Mouse (Mus musculus) myocyte (in vitro differentiated cells): ENCODE measurements at regions not wholly inside any gene's neighbourhood (a gene's known extent, or its start where the extent isn't known, plus 50 kb on each side); places are given as distances from the start of the nearest gene placed in this dataset.

Experiments
- H3K27me3 ChIP-seq: one replicate; pipeline ENCODE4 v1.6.1; 2011; ENCODE audit not compliant: control insufficient read depth, insufficient read depth, insufficient read length
- H3K36me3 ChIP-seq: one replicate; pipeline ENCODE4 v1.6.1; 2011; ENCODE audit not compliant: control insufficient read depth, insufficient read depth
- H3K4me2 ChIP-seq: one replicate; pipeline ENCODE4 v1.6.1; 2011; ENCODE audit warnings: low read depth, control low read depth
- H3K4me3 ChIP-seq: one replicate; pipeline ENCODE4 v1.5.1; 2011; ENCODE audit warnings: mild to moderate bottlenecking, control low read depth, moderate library complexity
- H3K79me2 ChIP-seq: one replicate; pipeline ENCODE4 v1.6.1; 2011; ENCODE audit not compliant: control insufficient read depth, insufficient read depth
- H3ac ChIP-seq: one replicate; pipeline ENCODE4 v1.6.1; 2011; ENCODE audit not compliant: control insufficient read depth, insufficient read length
- CEBPB ChIP-seq: IDR thresholded peaks from 2 replicates; pipeline ENCODE4 v1.6.1; 2011; ENCODE audit warnings: mild to moderate bottlenecking, moderate library complexity; ENCODE audit not compliant: poor library complexity, insufficient read depth, severe bottlenecking
- E2F4 ChIP-seq: IDR thresholded peaks from one replicate; pipeline ENCODE4 v1.6.1; 2011; ENCODE audit warnings: mild to moderate bottlenecking, control low read depth, moderate library complexity; ENCODE audit not compliant: insufficient read depth
- MAX ChIP-seq: IDR thresholded peaks from one replicate; pipeline ENCODE4 v1.6.1; 2011; ENCODE audit warnings: low read depth, mild to moderate bottlenecking, control low read depth
- MYOD1 ChIP-seq, 3 experiments: IDR thresholded peaks; one replicate each; pipeline ENCODE4 v1.6.1; 2011; ENCODE audit warnings: control low read depth in 2 of 3, low read depth in 2 of 3, mild to moderate bottlenecking in 2 of 3, moderate library complexity in 1 of 3; ENCODE audit not compliant: insufficient read length in 2 of 3, control insufficient read depth in 1 of 3
- MYOG ChIP-seq, 3 experiments: IDR thresholded peaks; one replicate each; pipeline ENCODE4 v1.6.1; 2011; ENCODE audit warnings: control low read depth in 2 of 3, low read depth in 2 of 3, mild to moderate bottlenecking in 2 of 3; ENCODE audit not compliant: insufficient read length in 2 of 3, control insufficient read depth in 1 of 3, insufficient read depth in 1 of 3
- POLR2A ChIP-seq: IDR thresholded peaks from one replicate; pipeline ENCODE4 v1.6.1; 2011; ENCODE audit warnings: low read depth, mild to moderate bottlenecking, control low read depth, moderate library complexity; ENCODE audit not compliant: insufficient read length
- POLR2AphosphoS2 ChIP-seq: IDR thresholded peaks from one replicate; pipeline ENCODE4 v1.6.1; 2011; ENCODE audit warnings: low read depth, control low read depth; ENCODE audit not compliant: insufficient read length
- REST ChIP-seq: IDR thresholded peaks from one replicate; pipeline ENCODE4 v1.6.1; 2011; ENCODE audit warnings: mild to moderate bottlenecking, control low read depth, moderate library complexity; ENCODE audit not compliant: insufficient read depth, insufficient read length
- SRF ChIP-seq: IDR thresholded peaks from one replicate; pipeline ENCODE4 v1.6.1; 2011; ENCODE audit warnings: low read depth; ENCODE audit not compliant: control insufficient read depth, insufficient read length
- TCF12 ChIP-seq: IDR thresholded peaks from one replicate; pipeline ENCODE4 v1.6.1; 2011; ENCODE audit warnings: mild to moderate bottlenecking, control low read depth; ENCODE audit not compliant: poor library complexity, insufficient read depth, severe bottlenecking
- TCF3 ChIP-seq: IDR thresholded peaks from one replicate; pipeline ENCODE4 v1.6.1; 2011; ENCODE audit warnings: low read depth, control low read depth; ENCODE audit not compliant: insufficient read length
- USF1 ChIP-seq: IDR thresholded peaks from one replicate; pipeline ENCODE4 v1.6.1; 2011; ENCODE audit warnings: low read depth, mild to moderate bottlenecking, control low read depth, moderate library complexity

DNA sequence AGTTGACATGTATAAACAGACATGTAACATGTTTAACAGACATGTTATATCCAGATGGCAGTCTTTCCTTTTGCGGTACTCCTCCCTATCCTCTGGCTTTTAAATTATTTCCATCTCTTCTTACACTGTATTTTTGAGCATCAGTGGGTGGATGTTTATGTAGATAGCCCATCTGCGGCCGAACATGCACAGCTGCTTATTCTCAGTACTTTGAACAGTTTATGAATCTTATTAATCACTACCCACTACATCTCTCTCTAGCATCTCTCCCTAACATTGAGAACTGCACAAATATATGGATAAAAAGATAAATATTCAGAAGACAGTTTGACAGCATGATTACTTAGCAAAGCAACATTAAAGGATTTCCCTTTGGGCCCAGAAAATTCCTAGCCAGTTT is 212.8 kb upstream of the Dnajc24 start:
- Histone ChIP-seq H3K4me2 (no peak overlapping the region), H3ac (no peak overlapping the region), H3K27me3 (no peaks in the 10 kb centered on the region), H3K4me3 (no peak overlapping the region), H3K79me2 (no peaks in the 10 kb centered on the region), H3K36me3 (no peaks in the 10 kb centered on the region)
- no peak for TF ChIP-seq REST
- TF ChIP-seq USF1, result no peak
- TF ChIP-seq SRF, result no peak
- TF ChIP-seq TCF3, result no peak
- TF ChIP-seq E2F4, result no peak
- no peak for TF ChIP-seq CEBPB
- no peak for TF ChIP-seq MAX
- TF ChIP-seq POLR2A, result no peak
- TF ChIP-seq MYOG (IDR thresholded peaks at IDR 0.05; ENCODE audit: control insufficient read depth in 1 of 3, insufficient read depth in 1 of 3, insufficient read length in 2 of 3, low read depth in 2 of 3), result no peak
- TF ChIP-seq TCF12, result no peak
- no peak for TF ChIP-seq MYOD1 (IDR thresholded peaks at IDR 0.05; ENCODE audit: control insufficient read depth in 1 of 3, insufficient read length in 2 of 3, low read depth in 2 of 3)
- TF ChIP-seq POLR2AphosphoS2, result no peak

DNA sequence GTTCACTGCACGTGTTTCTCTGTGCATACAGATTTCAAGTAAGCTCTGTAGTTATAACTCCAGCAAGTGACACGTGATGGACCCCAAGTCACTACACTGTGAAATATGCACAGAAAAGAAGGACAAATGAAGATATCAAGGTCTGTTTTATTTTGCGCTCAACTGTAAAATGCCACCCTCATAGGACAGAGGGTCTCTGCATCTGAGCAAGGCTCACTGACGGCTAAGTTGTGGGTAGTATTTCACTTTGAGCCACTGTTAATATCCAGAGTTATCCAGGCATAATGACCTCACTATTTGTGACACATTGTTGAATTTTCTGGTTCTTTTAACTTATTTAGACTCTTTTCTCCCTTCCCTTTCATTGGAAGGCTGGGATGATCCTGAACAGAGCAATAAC is 210.4 kb upstream of the Dnajc24 start:
- H3K36me3 ChIP-seq, result no peaks in the 10 kb centered on the region
- no peaks in the 10 kb centered on the region for H3K27me3 ChIP-seq
- H3K79me2 ChIP-seq, result no peaks in the 10 kb centered on the region
- TF ChIP-seq CEBPB (no peak), TCF12 (no peak), MYOD1 (IDR thresholded peaks at IDR 0.05; ENCODE audit: control insufficient read depth in 1 of 3, insufficient read length in 2 of 3, low read depth in 2 of 3) (no peak)
- no peak overlapping the region for H3K4me3 ChIP-seq
- H3ac ChIP-seq, result no peak overlapping the region
- no peak overlapping the region for H3K4me2 ChIP-seq

- Histone ChIP-seq H3K36me3 (no peaks in the 10 kb centered on the region), H3K4me3 (no peak overlapping the region), H3ac (no peak overlapping the region), H3K79me2 (no peaks in the 10 kb centered on the region), H3K27me3 (no peaks in the 10 kb centered on the region), H3K4me2 (no peak overlapping the region)
- TF ChIP-seq MYOD1 (IDR thresholded peaks at IDR 0.05; ENCODE audit: control insufficient read depth in 1 of 3, insufficient read length in 2 of 3, low read depth in 2 of 3) (no peak), E2F4 (no peak), REST (no peak), MAX (no peak), MYOG (IDR thresholded peaks at IDR 0.05; ENCODE audit: control insufficient read depth in 1 of 3, insufficient read depth in 1 of 3, insufficient read length in 2 of 3, low read depth in 2 of 3) (no peak), CEBPB (no peak), TCF12 (no peak), SRF (no peak), POLR2A (no peak), USF1 (no peak), TCF3 (no peak), POLR2AphosphoS2 (no peak)
Observed at GRCm38 (mm10) chr2:106210773-106211172, 207.4 kb upstream of the Dnajc24 start.

- no peaks in the 10 kb centered on the region for H3K27me3 ChIP-seq
- H3K79me2 ChIP-seq, result no peaks in the 10 kb centered on the region
- H3K4me3 ChIP-seq, result no peak overlapping the region
- no peak for TF ChIP-seq MYOG (IDR thresholded peaks at IDR 0.05; ENCODE audit: control insufficient read depth in 1 of 3, insufficient read depth in 1 of 3, insufficient read length in 2 of 3, low read depth in 2 of 3)
- TF ChIP-seq E2F4, result no peak
- no peak for TF ChIP-seq SRF
- TF ChIP-seq REST, result no peak
- TF ChIP-seq POLR2AphosphoS2, result no peak
- TF ChIP-seq MAX, result no peak
- no peak for TF ChIP-seq TCF3
- TF ChIP-seq TCF12, result no peak
- TF ChIP-seq CEBPB, result no peak
- no peak for TF ChIP-seq MYOD1 (IDR thresholded peaks at IDR 0.05; ENCODE audit: control insufficient read depth in 1 of 3, insufficient read length in 2 of 3, low read depth in 2 of 3)
- TF ChIP-seq POLR2A, result no peak
- no peak overlapping the region for H3ac ChIP-seq
- no peak overlapping the region for H3K4me2 ChIP-seq
- no peaks in the 10 kb centered on the region for H3K36me3 ChIP-seq
Observed at GRCm38 (mm10) chr2:106208767-106209250, 205.5 kb upstream of the Dnajc24 start.

GRCm38 (mm10) chr2:106200130-106200529 is 196.8 kb upstream of the Dnajc24 start:
- no peak for TF ChIP-seq MYOD1 (IDR thresholded peaks at IDR 0.05; ENCODE audit: control insufficient read depth in 1 of 3, insufficient read length in 2 of 3, low read depth in 2 of 3)
- TF ChIP-seq MYOG (IDR thresholded peaks at IDR 0.05; ENCODE audit: control insufficient read depth in 1 of 3, insufficient read depth in 1 of 3, insufficient read length in 2 of 3, low read depth in 2 of 3), result no peak
- no peak for TF ChIP-seq USF1
- no peak for TF ChIP-seq SRF
- TF ChIP-seq E2F4, result no peak
- no peak for TF ChIP-seq CEBPB
- TF ChIP-seq REST, result no peak
- TF ChIP-seq TCF12, result no peak
- TF ChIP-seq POLR2AphosphoS2, result no peak
- no peak overlapping the region for H3K4me2 ChIP-seq
- no peak overlapping the region for H3K4me3 ChIP-seq
- H3K27me3 ChIP-seq, result no peaks in the 10 kb centered on the region
- no peak overlapping the region for H3ac ChIP-seq
- no peaks in the 10 kb centered on the region for H3K79me2 ChIP-seq
- no peaks in the 10 kb centered on the region for H3K36me3 ChIP-seq
